Mouse (Mus musculus): ENCODE measurements at regions not wholly inside any gene's neighbourhood (a gene's known extent, or its start where the extent isn't known, plus 50 kb on each side); places are given as distances from the start of the nearest gene placed in this dataset.

DNA sequence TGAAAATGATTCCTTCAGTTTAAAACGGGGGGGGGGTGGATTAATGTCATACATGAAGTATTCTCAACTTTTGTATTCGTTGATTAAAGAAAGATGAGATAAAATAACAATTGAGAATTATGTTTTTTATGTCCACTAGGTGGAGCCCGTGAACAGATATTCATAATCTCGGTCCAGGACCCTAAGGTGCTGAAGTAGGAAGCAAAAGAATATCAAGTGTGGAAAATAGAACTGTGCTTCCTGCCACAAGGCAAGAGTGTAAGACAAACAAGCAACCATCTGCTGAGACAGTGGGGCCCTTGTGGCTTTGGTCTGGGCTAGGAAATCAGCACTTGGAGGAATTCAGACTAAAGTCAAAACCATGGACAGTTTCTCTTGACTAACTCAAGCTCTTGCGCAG lies 50.9 kb upstream of the Kap start:
- DNase-seq: peak; percentile 15 to 25

DNA sequence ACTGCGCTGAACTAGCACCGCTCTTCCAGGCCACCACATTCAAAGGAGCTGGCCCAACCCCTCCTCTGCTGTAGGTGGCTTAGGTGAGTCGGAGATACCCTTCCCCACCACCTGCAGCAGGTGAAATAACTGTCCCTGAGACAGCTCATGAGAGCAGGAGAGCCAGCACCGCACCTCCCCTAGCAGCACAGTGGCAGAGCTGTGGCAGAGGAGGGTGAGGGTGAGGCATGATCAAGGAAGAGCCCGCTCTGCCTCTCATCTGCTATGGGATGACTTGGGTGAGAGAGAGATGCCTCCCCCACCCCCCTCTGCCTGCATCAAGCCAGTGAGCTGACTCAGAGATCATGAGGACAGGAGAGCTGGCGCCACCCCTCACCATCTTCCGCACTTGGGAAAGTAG lies 81.1 kb upstream of the Kap start:
- DNase-seq: no peak

DNA sequence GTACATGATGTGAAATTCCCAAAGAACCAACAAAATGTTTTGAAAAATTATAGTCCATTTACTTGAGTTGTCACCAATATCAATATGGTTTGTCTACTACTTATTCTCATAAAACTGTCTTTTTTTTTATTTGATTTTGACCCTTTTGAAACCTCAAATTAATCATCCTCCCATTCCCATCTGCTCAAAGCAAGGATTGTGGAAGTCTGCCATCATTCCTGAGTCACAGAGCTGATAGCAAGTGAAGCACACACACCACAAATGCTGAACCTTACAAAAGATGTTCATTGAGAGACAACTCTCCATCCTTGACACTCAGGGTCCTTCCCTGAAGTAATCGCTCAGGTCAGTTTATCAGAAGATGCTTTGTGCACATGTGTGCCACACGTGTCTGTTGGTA lies 82.1 kb upstream of the Kap start:
- no peak for DNase-seq

DNA sequence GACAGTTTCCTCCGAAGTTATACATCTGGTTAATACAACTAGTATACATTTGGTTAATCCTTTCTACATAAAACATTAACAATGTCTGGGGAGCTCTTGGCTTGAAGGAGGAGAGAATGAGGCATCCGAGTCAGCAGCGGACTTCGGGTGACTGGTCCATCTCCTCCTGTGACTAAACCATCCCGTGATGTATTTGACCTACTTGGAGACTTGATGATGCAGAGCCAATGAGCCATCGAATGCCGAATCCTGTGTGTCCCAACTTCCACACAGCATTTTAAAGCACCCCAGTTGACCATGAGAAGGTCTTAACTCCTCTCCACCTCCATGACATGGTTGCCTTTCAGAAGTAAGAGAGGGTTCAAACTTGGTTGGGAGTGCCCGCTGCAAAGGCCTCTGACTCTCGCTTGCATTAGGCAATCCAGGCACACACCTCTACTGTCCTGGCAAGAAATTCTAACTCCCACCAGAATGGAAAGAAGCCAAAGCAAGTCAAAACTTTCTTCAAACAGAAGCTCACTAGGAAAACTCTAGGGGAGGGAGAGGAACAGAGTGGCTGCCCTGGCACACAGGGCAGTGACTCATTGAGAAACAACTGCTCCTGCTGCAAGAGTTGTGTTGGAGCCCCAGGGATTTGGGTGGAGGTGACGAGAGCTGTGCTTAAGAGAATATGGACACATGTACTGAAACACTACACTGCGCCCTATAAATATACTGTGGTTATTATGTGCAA lies 75.4 kb upstream of the Etv6 start:
- DNase-seq: no peak

DNA sequence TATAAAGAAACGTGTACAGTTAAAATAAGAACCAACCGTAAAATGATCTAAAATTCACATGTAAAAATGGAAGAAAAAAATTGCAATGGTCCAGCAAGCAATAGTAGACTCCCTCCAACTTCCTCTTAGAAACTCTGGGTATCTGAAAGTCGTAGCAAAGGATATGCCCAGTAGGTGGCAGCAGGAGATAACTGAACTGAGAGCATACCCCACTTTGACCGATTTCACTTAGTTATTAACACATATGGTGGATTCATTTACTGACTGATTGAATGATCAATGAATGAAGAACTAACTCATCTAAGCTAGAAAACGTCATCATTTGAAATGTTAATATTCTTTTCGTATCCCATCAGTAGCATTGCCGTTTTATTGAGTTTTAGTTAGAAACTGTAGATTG lies 74.8 kb upstream of the Etv6 start:
- peak; percentile 82 to 87 for DNase-seq

DNA sequence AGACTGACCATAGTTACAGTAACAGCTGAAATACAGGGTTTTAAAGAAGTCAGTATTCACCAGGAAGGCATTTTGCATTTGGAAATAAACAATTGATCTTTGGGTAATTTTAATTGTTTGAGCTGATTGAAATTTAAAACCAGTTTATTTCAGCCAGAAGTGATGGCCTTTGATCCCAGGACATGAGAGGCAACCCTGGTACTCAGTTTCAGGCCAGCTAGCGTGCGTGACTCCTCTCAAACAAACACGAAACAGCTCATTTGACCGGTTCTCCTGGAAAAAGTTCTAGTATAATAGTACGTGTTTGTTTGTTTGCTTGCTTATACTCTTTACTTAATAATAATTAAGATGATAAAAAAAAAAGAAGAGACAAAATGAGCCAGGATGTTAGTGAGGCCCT lies 72.9 kb upstream of the Etv6 start:
- DNase-seq: no peak

DNA sequence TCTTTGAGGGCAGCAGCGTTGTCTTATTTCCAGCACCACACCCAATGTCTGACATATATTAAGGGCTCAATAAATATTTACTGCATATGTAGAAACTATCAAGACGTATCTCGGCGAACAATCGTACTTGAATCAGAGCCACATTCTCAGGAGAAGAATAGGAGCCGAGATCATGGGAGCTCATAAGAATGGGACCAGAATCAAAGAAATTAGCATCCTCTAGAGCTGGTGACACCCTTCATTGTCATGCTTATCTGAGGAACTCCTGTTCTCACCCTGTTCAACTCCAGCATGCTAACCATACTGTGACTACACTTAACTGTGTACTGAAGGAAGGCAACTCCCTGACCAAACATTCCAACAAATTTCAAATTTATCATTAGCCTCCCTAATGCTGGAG lies 72.2 kb upstream of the Etv6 start:
- no peak for DNase-seq

DNA sequence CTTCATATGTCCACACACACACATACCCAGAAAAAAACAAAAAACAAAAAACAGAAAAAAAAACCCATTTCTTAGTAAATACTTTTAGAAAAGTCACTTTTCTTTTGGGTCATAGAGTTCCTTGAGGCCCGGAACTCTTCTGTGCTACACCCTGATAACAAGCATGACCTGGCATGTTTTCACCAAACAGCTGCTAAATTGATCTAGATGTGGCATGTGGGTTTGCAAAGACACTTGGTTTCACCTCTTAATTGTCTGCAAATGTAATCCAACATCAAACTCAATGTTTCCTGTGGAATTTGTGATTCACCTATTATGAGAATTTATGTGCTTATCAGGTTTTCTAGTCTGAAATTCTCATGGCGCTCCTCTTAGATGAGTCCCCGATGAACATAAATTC lies 68.2 kb upstream of the Etv6 start:
- DNase-seq: no peak

DNA sequence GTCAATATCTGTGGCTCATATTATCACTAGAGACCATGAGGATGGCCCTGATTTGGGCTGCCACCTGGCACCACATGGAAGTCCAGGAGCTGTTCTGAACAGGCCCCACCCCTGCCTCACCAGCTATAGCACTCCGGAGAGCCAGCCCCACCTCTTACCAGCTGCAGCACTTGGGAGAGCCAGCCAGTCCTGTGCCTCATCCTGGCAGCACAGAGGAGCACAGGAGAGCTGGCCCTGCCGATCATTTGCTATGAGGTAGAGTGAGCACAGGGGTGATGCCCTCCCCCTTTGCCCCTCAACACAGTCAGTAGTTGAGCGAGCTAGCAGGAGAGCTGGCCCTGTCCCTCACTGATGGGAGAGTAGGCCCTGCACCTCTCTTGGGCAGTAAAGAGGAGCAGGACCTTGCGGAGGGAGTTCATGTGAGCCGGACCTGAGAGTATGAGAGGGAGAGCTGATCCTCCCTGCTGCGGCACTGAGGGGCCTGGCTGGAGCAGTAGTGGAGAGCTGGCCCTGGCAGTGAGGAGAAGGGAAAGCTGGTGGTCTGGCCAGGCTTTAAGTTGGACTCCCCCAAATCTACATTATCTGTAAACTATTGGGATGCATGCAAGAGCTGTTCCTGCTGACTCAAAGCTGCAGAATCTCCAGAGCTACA lies 63.3 kb upstream of the Etv6 start:
- no peak for DNase-seq

DNA sequence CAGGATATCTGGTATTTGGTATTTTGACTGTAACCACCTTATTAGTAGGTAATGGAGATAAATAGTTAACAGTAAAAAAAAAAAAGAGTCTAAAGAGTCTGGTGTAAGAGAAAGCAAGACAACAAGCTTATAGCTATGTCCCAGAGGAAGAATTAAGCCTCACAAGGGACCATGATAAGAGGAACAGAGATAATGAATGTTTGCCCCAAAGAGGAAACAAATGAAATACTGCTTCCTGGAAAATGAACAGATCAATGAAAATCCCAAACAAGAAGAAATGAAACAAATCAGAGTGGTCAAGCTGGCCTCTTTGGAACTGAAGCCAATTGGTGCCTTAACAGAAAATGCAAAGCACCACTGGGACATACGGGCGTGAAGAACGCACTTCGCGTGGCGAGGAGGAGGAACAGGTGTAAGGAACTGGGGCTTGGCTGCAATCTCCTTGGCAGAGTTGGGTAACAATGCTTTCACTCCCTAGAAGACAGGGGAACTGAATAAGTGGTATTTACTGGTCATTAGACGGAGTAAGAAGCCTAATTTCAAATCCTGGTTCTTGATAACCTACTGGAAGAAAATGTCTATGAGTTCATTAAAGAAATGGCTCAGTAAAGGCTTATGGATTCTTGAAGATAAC lies 62.2 kb upstream of the Etv6 start:
- no peak for DNase-seq

DNA sequence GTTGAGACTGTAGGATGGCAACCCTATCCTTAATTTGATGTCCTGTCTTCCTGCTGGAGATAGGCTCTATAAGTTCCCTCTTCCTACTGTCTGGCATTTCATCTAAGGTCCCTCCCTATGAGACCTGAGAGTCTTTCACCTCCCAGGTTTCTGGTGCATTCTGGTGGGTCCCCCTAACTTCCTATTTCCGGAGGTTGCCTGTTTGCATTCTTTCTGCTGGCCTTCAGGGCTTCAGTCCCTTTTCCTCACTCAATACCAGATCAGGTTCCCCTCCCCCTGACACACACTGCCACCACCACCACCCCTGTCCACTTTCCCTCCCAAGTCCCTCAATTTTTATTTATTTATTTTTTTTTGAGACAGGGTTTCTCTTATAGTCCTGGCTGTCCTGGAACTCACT lies 59.5 kb upstream of the Etv6 start:
- no peak for DNase-seq

DNA sequence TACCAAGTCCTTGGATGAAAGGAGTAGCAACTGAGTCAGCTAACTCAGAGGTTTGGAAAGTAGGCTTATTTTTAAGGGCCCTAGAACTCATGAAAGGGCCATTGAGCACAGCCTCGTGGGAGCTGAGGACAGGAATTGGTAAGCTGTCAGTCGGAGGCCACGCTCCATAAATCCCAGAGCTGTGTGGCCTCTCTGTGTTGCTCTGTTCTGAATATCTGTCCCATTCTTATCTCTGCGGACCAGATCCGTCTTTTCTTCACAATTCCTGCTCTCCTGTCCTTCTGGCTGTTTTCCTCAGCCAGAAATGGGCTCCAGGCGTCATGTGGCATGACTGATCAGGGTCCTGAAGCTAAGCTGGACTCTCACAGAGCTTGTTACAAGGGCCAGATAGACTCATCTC lies 58.6 kb upstream of the Etv6 start:
- no peak for DNase-seq

DNA sequence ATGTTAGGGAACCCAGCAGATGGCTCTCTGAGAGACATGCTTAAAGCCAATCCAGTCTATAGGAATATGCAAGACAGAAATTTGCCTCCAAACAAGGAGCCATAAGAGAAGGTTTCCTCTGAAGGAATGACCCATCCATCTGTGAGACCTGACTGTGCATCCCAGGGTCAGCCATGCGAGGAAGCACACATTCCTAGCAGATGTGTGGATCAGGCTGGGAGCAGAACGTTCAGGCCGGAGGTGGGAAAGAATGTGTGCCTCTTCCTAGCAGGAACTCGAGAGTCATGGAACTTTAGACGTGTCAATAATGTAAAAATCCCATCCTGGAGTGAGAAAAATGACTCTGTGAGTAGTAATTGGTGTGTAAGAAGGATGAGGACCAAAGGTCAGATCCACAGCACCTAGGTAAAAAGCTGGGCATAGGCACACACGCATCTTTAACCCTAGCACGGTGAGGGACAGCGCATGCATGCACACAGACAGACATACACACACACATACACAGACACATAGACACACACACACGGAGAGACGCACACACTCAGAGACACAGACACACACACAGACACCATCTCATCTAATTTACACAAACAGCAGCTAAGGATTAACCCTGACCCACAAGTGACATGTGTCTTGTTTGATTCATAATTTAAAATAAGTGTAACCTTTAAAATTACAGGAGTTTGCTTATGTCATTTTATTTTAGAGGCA lies 51.5 kb upstream of the Etv6 start:
- no peak for DNase-seq

DNA sequence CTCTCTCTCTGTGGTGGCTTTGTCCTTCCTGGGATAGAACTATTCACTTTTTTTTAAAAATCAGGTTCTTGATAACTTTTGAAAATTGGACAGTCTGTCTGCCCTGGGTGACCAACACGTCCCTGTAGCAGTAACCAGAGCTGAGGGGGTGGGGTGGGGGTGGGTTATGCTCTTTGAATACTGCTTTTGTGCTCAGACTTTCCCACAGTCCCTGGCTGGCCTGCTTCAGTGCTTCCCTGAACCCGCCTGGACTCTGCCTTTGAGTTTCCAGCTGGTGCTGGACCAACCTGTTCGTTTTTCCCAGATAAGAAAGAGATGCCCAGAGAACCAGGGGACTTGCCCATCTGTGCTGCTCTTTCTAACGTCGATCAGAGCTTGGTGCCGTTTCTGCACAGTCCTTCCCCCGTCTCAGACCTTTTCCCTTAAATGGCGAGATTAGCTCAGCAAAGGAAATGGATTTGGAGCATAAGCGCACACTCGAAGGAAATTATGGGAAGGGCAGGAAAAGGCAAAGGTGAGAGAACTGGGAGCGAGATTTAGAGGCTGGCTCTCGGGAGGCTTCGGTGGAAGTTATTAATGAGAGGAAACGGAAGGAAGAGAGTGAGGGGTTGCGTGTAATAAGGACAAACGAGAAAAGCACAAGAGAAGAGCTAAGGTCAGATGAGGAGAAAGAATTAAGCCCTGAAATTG lies 50.7 kb upstream of the Etv6 start:
- DNase-seq: peak in 1 of 2 experiments; percentile 7

All from B cell, adult 2 months (primary cell).